ENCODE assay signal across 23 mouse cellular contexts in genomic region chr4:33270386-33271314, GRCm38 (mm10). TPM values are rescaled to one million over a fixed set of nuclear protein-coding genes. Genes with fewer than 3 reads are reported as not detected.
DNase-seq lines count a peak whose midpoint lies in the region; ATAC-seq and TF ChIP-seq lines count a peak whose summit lies in the region.
"Had no signal": no experiment of that assay in that cellular context is flagged by ENCODE, and none has a peak within 500 bp of the region (broad histone marks: within the 10 kb centered on the region; RNA-seq: fewer than 3 reads in every experiment).

No protein-coding gene starts in this region.

- no peaks in the 10 kb centered on the region for H3K9me3 ChIP-seq in kidney, embryonic 16.5 days (ENCODE audit: low read length)
- H3K9me3 ChIP-seq in ES-E14 (ENCODE audit: control insufficient read depth, insufficient read depth, low read depth, low read length) = no peaks in the 10 kb centered on the region
- H3K9me3 ChIP-seq: embryonic facial prominence, embryonic 15.5 days; forebrain, embryonic 15.5 days; heart, embryonic 10.5 days; hindbrain, embryonic 12.5 days had no signal

- H3K4me3 ChIP-seq in kidney, embryonic 16.5 days (ENCODE audit: low read length) = no peak overlapping the region
- no peak overlapping the region for H3K4me3 ChIP-seq in ES-E14 (ENCODE audit: insufficient read depth in 1 of 2, low read depth in 1 of 2, low read length in 2 of 2, poor library complexity in 1 of 2, severe bottlenecking in 1 of 2)
- H3K4me3 ChIP-seq: embryonic facial prominence, embryonic 15.5 days; erythroblast, embryonic 14.5 days; forebrain, embryonic 15.5 days; heart, embryonic 10.5 days; hindbrain, embryonic 12.5 days had no signal

- in situ Hi-C loops in ES-E14 (cut with MboI; ENCODE audit: low sequenced_read_pairs in 2 of 2, unreplicated experiment in 2 of 2) = no loop called here

- H3K27me3 ChIP-seq in kidney, embryonic 16.5 days (ENCODE audit: insufficient read depth, low read length) = no peaks in the 10 kb centered on the region
- H3K27me3 ChIP-seq: embryonic facial prominence, embryonic 15.5 days; forebrain, embryonic 15.5 days; hindbrain, embryonic 12.5 days had no signal

- WGBS in kidney, embryonic 16.5 days = 63% methylated on average over 11 of the region's 11 CpGs

- intact Hi-C loops in left cerebral cortex, postnatal 36 days (cut with DNase I) = no loop called here

- H3K9ac ChIP-seq in kidney, embryonic 16.5 days (replicated peaks; ENCODE audit: low read length) = no peak overlapping the region
- no peak overlapping the region for H3K9ac ChIP-seq in ES-E14 (ENCODE audit: insufficient read depth, low read depth, low read length, poor library complexity, severe bottlenecking)
- H3K9ac ChIP-seq: embryonic facial prominence, embryonic 15.5 days; forebrain, embryonic 15.5 days; hindbrain, embryonic 12.5 days had no signal

- peak; percentile 63; the same call in 1 of the 2 replicates for ATAC-seq in kidney, embryonic 16.5 days (ENCODE audit: low FRiP score, low TSS enrichment)
- peak; percentile 22 for ATAC-seq in CD4-positive, CD25-positive, alpha-beta regulatory T cell, adult 4 months
- ATAC-seq in inflammation-experienced regulatory T-cells, adult 6 months = peak; percentile 16
- ATAC-seq: forebrain, embryonic 15.5 days; hindbrain, embryonic 16.5 days had no signal

- H3K36me3 ChIP-seq in kidney, embryonic 16.5 days (ENCODE audit: insufficient read depth, low read length) = no peaks in the 10 kb centered on the region
- no peaks in the 10 kb centered on the region for H3K36me3 ChIP-seq in ES-E14 (ENCODE audit: control insufficient read depth, insufficient read depth, low read length, poor library complexity, severe bottlenecking)
- H3K36me3 ChIP-seq: embryonic facial prominence, embryonic 15.5 days; forebrain, embryonic 15.5 days; heart, embryonic 10.5 days; hindbrain, embryonic 12.5 days had no signal

- no peak for DNase-seq in kidney, postnatal 36 days
- no peak for DNase-seq in ES-E14 (ENCODE audit: low read depth, low spot score)
- no peak for DNase-seq in left cerebral cortex, postnatal 36 days (ENCODE audit: low spot score in 2 of 2)
- DNase-seq in urinary bladder, adult 2 months (ENCODE audit: low spot score) = no peak
- no peak for DNase-seq in thymus, postnatal 36 days
- DNase-seq: adrenal gland, postnatal 10 days; cerebellum, adult 11 months; cerebellum, adult 8-10 months; cerebellum, postnatal 14 days; embryo, embryonic 11 days; gastrocnemius, postnatal 10 days; heart, adult 18-20 months; heart, postnatal 10 days; heart, postnatal 4 days had no signal

- 0 out of 2 replicates have a peak overlapping the region, but pooled peaks have one; percentile 12 for H3K27ac ChIP-seq in kidney, embryonic 16.5 days (ENCODE audit: low read length)
- H3K27ac ChIP-seq in ES-E14 (ENCODE audit: insufficient read depth, low read depth, low read length, poor library complexity, severe bottlenecking) = peak overlapping the region; percentile 81
- H3K27ac ChIP-seq: embryonic facial prominence, embryonic 15.5 days; forebrain, embryonic 15.5 days; heart, embryonic 10.5 days; hindbrain, embryonic 12.5 days had no signal

- no peak overlapping the region for H3K4me2 ChIP-seq in kidney, embryonic 16.5 days (replicated peaks; ENCODE audit: low read depth, low read length)
- H3K4me2 ChIP-seq: embryonic facial prominence, embryonic 15.5 days; forebrain, embryonic 15.5 days; hindbrain, embryonic 12.5 days had no signal

- H3K4me1 ChIP-seq in kidney, embryonic 16.5 days (ENCODE audit: insufficient read depth, low read length) = no peaks in the 10 kb centered on the region
- peaks cover 0 to 6% of the 10 kb centered on the region in 2 experiments; a peak in 1 of 4 replicates for H3K4me1 ChIP-seq in ES-E14 (ENCODE audit: control insufficient read depth in 2 of 2, insufficient read depth in 2 of 2, low read length in 2 of 2, poor library complexity in 1 of 2)
- H3K4me1 ChIP-seq: embryonic facial prominence, embryonic 15.5 days; forebrain, embryonic 15.5 days; heart, embryonic 10.5 days; hindbrain, embryonic 12.5 days had no signal

TF ChIP-seq in ES-E14, 5 proteins besides CTCF, POLR2A, EP300 and RAD21:
- TF ChIP-seq ZNF384 (IDR thresholded peaks at IDR 0.05; ENCODE audit: low read depth, low read length) (no peak), HCFC1 (IDR thresholded peaks at IDR 0.05; ENCODE audit: borderline replicate concordance, insufficient read depth, low read length) (no peak), CHD2 (IDR thresholded peaks at IDR 0.05; ENCODE audit: low read depth, low read length) (no peak), ZC3H11A (IDR thresholded peaks at IDR 0.05; ENCODE audit: borderline replicate concordance, low read depth, low read length) (no peak), MAFK (IDR thresholded peaks at IDR 0.05; ENCODE audit: insufficient read depth, low read depth, low read length) (no peak)

RNA-seq across cellular contexts. Expression of gene Pnrc1, which starts 19.3 kb away (rescaled TPM):
- 81.9 and 83.0 TPM in 2 replicates for polyA plus RNA-seq in kidney, embryonic 16.5 days (2015; fragmentation: Nextera tagmentation; extraction: Ambion mirVana)
- 100 to 1,000 TPM in 1 of 2 experiments, 10 to 100 TPM in 1; 64.6 to 103 TPM for polyA plus RNA-seq in CD4-positive, CD25-positive, alpha-beta regulatory T cell, adult 4 months (2017; shearing (Covaris generic))
- 25.8 and 26.7 TPM in 2 replicates for total RNA-seq in ES-E14 (2012; rRNA removed)
- 10 to 100 TPM; 55.0 to 86.9 (median 86.3) TPM for polyA plus RNA-seq in inflammation-experienced regulatory T-cells, adult 6 months (2017; shearing (Covaris generic))
- 100 to 1,000 TPM; 141 to 143 TPM for total RNA-seq in left cerebral cortex, postnatal 36 days (2021)
- 40.4 and 51.2 TPM in 2 replicates for polyA plus RNA-seq in urinary bladder, adult 2 months (2012; rRNA removed)

RNA-seq across cellular contexts. Expression of gene Rngtt, which starts 39.5 kb away (rescaled TPM):
- 19.2 and 22.7 TPM in 2 replicates for polyA plus RNA-seq in kidney, embryonic 16.5 days (2015; fragmentation: Nextera tagmentation; extraction: Ambion mirVana)
- polyA plus RNA-seq in CD4-positive, CD25-positive, alpha-beta regulatory T cell, adult 4 months (2017; shearing (Covaris generic)) = 10 to 100 TPM; 62.4 to 63.0 TPM
- 23.5 and 25.4 TPM in 2 replicates for total RNA-seq in ES-E14 (2012; rRNA removed)
- 10 to 100 TPM; 59.7 to 63.1 (median 61.0) TPM for polyA plus RNA-seq in inflammation-experienced regulatory T-cells, adult 6 months (2017; shearing (Covaris generic))
- total RNA-seq in left cerebral cortex, postnatal 36 days (2021) = 10 to 100 TPM; 21.8 to 29.0 TPM
- polyA plus RNA-seq in urinary bladder, adult 2 months (2012; rRNA removed) = 4.8 and 6.1 TPM in 2 replicates
